Mouse (Mus musculus) bone marrow, adult 2 months (tissue): ENCODE measurements around the gene Agfg1. TPM values are rescaled to one million over a fixed set of nuclear protein-coding genes. Genes with fewer than 3 reads are reported as not detected.
A peak's percentile ranks its signal among the peaks of the same experiment; 100 is the strongest.

Experiments used
- H3K27ac ChIP-seq: fragments of 200-500 bp; 2 replicates; pipeline ENCODE4 v1.5.1; 2012; ENCODE audit warnings: low read depth, mild to moderate bottlenecking, control low read depth, inconsistent platforms, low read length; ENCODE audit not compliant: control insufficient read depth, poor library complexity, insufficient read depth
- H3K4me1 ChIP-seq: fragments of 200-500 bp; 2 replicates; pipeline ENCODE4 v1.6.1; 2011; ENCODE audit warnings: low read length; ENCODE audit not compliant: control insufficient read depth, insufficient read depth
- H3K4me3 ChIP-seq: fragments of 200-500 bp; replicated peaks from 2 replicates; pipeline ENCODE3; 2011; ENCODE audit warnings: mild to moderate bottlenecking, low read depth, low read length, control low read depth; ENCODE audit not compliant: control insufficient read depth
- CTCF ChIP-seq: fragments of 200-500 bp; IDR thresholded peaks from 2 replicates; pipeline ENCODE4 v1.5.1; 2011; ENCODE audit warnings: low read length, control low read depth; ENCODE audit not compliant: control insufficient read depth, insufficient read depth
- POLR2A ChIP-seq: fragments of 200-500 bp; IDR thresholded peaks from 2 replicates; pipeline ENCODE4 v1.6.1; 2011; ENCODE audit warnings: low read depth, mild to moderate bottlenecking, control low read depth, low read length, borderline replicate concordance; ENCODE audit not compliant: control insufficient read depth
- WGBS: fragments of 180-500 bp; shearing (Covaris S2); methylation state at CpG from one replicate; pipeline ENCODE4 v1.1.7; 2018; 5-methylcytosine and 5-hydroxymethylcytosine counted together
- polyA plus RNA-seq: library from polyadenylated mRNA; stranded (reverse); fragments of >200 nt; gene quantifications from 2 replicates; pipeline ENCODE4 v1.2.4, GENCODE M21; 2011; ENCODE audit warnings: low replicate concordance; ENCODE audit not compliant: missing spikeins, insufficient read depth, insufficient read length

Gene Agfg1
- polyA plus RNA-seq, 1 experiment: 15.6 TPM

- Histone ChIP-seq H3K4me1 (no peaks in the 10 kb centered on the region; the same call in 1 of the 2 replicates), H3K4me3 (peak overlapping the region; percentile 95), H3K27ac (no peak overlapping the region)
- WGBS: 40% methylated on average over 18 of the region's 18 CpGs
- TF ChIP-seq POLR2A (no peak), CTCF (no peak)
Measured at GRCm38 (mm10) chr1:82838469-82839295, 601 bp upstream of the Agfg1 start.

DNA sequence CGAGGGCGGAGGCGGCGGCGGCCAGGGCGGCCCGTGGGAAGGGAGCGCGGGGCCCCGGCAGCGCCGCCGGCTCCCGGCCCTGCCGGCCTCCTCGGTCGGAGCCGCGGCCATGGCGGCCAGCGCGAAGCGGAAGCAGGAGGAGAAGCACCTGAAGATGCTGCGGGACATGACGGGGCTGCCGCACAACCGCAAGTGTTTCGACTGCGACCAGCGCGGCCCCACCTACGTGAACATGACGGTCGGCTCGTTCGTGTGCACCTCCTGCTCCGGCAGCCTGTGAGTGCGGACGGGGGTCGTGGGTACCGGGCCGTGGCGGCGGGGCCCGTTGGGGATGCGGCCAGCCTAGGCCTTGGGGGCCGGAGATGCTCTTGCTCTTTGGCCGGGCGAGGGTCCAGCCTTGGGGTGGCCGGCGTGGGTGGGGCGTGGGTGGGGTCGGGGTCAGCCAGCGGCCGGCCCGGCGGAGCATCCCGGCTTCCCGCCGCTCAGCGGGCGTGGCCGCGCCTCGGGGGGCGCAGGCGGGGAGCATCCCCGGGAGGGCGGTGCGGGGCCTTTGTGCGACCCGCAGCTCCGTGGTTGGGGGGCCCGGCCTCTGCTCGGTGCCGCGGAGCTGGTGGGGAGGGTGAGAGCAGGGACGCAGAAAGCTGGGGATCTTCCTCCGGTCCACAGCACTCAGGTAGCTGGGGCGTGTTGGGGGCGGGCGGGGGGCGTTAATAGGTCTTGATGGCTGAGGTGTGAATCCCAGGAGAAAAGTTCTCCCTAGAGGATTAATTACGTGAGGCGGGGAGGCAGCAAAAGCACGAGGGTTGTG, 535 bp downstream of the Agfg1 start:
- H3K4me3 ChIP-seq: peak overlapping the region; percentile 95
- under 1% methylated on average over 86 of the region's 86 CpGs for WGBS

GRCm38 (mm10) chr1:82855729-82856128, 16.4 kb downstream of the Agfg1 start:
- 62% methylated on average over 5 of the region's 5 CpGs for WGBS
- no peak overlapping the region for H3K27ac ChIP-seq
- no peak for TF ChIP-seq CTCF
- no peak for TF ChIP-seq POLR2A
- H3K4me3 ChIP-seq: no peak overlapping the region
- H3K4me1 ChIP-seq: no peaks in the 10 kb centered on the region

More for the DNA sequence above, 535 bp downstream of the Agfg1 start:
- peak overlapping the region; percentile 88 for H3K27ac ChIP-seq
- no peaks in the 10 kb centered on the region; the same call in 1 of the 2 replicates for H3K4me1 ChIP-seq
- TF ChIP-seq POLR2A (no peak), CTCF (no peak)

GRCm38 (mm10) chr1:82858236-82858635, 19.0 kb downstream of the Agfg1 start:
- no peaks in the 10 kb centered on the region for H3K4me1 ChIP-seq
- H3K4me3 ChIP-seq: no peak overlapping the region
- TF ChIP-seq CTCF: no peak
- TF ChIP-seq POLR2A: no peak
- H3K27ac ChIP-seq: no peak overlapping the region

DNA sequence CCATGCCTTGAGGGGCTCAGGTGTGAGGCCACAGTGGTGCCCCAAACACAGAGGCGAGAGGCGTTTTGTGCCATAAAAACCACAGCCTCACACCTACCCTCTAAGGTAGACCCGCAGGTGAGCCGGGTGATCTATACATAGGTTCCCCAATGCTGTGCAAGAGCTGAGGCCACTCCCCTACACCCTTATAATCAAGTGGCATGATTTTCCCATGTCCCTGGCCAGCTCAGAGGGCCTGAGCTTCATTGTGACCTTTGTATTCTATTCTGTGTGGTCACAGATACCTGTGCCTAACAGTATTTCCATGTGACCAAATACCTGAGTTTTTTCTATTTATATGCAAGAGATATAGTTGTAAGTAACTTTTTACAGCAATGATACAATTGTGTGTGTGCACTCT, 21.1 kb downstream of the Agfg1 start:
- WGBS: 92% methylated on average over 4 of the region's 4 CpGs
- no peak for TF ChIP-seq POLR2A
- no peak for TF ChIP-seq CTCF
- no peaks in the 10 kb centered on the region for H3K4me1 ChIP-seq
- H3K27ac ChIP-seq: no peak overlapping the region
- no peak overlapping the region for H3K4me3 ChIP-seq

DNA sequence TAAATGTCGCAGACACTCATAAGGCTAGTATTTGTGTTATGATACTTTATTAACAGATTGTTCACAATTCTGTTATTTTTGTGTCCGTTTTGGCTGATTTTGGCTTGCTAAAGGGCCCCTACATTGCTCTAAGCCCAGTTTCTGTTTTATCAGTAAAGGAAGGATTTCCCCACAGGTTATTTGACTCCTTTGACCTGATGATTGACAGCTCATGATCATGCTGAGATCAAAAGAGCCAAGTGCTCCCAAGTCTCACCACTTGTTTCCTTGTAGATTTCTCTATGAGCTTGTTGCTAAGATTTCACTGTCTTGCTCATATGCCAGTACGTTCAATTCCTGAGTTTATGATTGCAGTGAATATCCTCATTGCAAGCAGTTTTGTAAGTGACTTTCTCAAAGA, 30.9 kb downstream of the Agfg1 start:
- H3K4me1 ChIP-seq: no peaks in the 10 kb centered on the region
- WGBS: 83% methylated on average over 3 of the region's 3 CpGs
- no peak overlapping the region for H3K27ac ChIP-seq
- H3K4me3 ChIP-seq: no peak overlapping the region
- TF ChIP-seq POLR2A (no peak), CTCF (no peak)

DNA sequence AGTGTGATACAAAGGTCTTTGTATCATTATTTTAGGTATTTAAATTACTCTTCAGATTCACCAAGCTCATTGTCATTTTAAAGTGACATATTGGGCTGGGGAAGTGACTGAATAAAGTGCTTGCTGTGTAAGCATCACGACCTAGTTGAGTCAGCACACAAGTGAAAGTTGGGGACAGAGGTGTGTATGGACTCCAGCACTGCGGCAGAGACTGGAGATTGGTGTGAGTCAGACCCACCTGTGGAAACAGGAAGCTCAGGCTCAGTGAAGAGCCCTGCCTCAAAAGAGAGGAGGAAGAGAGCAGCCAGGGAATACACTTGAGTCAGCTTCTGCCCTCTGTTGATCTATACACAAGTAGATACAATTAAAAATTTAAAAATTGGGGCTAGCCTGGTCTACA, 39.9 kb downstream of the Agfg1 start:
- Histone ChIP-seq H3K27ac (no peak overlapping the region), H3K4me1 (no peaks in the 10 kb centered on the region), H3K4me3 (no peak overlapping the region)
- TF ChIP-seq CTCF (no peak), POLR2A (no peak)
- WGBS: 71% methylated on average over 2 of the region's 2 CpGs

DNA sequence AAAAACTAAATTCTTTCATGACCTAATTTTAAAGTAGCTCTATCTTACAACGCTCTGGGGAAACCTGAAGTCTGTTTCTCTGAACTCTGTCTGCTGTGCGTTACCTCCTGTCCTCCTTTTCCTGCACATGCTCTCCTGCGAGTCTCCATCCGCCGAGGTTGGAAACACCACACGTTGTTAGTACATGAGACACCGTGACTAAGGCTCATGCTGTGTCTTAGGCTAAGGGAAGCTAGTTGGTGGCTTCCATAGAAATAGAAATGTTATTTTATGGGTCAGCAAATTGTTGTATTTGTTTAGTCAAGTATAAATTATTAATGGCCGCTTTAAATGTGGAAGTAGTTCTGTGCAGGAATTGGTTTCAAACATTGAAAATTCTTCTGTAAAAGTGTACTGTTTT, 40.9 kb downstream of the Agfg1 start:
- 90% methylated on average over 8 of the region's 8 CpGs for WGBS
- no peaks in the 10 kb centered on the region for H3K4me1 ChIP-seq
- no peak overlapping the region for H3K4me3 ChIP-seq
- H3K27ac ChIP-seq: no peak overlapping the region
- no peak for TF ChIP-seq CTCF
- no peak for TF ChIP-seq POLR2A
